Mouse (Mus musculus) sigmoid colon, adult 10 weeks (tissue): ENCODE data around the gene Dnah3. TPM values are rescaled to one million over a fixed set of nuclear protein-coding genes. Genes with fewer than 3 reads are reported as not detected.

Source experiments
- polyA plus RNA-seq: library from polyadenylated mRNA; stranded (reverse); fragments of 350-450 nt; fragmentation: Illumina TruSeq; extraction: RNeasy Lipid Tissue Mini Kit (QIAGEN cat#74804); gene quantifications from one replicate; pipeline ENCODE4 v1.2.3, GENCODE M21; 2014; ENCODE audit warnings: low read depth, low replicate concordance

Gene Dnah3
- not detected for polyA plus RNA-seq

DNA sequence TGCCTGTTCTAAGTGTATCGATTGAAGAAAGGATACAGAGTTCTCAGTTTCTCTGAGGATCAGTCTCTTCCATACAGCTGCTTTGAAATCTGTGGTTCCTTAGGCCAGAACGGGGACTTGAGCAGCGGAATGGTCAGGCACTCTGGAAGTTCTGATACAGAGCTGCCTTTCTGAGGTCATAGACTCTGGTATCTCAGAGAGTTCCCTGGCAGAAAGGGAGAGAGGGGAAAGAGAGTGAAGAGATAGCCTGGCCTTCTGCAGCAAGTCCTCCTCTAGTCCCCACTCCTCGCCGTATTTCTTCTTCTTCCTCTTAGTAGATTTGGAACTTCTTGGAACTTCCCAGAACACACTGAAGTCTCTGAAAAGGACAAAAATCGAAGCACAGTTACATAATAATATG is at the start of gene Dnah3:
Gene Dnah3 (minus strand): TSS at position 101 of the 400 bp plus-strand sequence.

DNA sequence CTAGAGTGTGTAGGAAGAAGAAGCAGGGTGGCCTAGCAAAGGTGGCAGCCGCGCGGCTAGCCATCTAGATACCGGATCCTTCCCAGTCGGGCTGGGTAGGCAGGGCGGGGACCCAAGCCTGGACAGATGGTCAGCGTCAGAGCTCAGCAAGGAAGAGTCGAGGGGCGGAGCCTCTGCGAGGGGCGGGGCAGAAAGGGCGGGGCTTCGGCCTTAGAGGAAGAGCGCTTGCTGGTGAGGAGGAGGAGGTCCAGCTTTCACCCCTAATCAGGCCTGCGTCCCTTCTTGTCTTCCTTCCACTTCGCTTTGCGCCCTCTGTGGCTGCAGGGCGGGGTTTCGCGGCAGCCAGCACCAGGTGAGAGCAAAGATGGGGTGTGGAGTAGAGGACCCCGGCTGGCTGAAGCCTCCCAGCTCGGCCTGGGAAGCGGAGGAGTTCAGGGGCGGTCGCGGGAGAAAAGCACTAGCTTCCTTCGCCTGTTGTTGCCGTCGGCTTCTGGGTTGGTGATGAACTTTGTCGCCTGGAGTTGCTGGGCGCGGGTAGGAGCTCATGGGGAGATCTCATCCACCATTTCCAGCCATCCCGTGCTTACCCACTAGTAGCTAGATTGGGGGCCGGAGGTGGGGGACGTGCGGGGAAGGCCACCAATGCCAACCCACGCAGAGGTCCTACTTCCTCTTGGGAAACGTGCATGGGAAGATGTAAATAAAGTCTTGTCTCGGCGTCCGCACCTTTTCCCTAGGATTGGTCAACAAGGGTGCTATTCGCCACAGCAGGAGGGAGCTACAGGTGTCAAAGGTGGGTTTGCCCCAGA is 7.3 kb upstream of the Dnah3 start, which contains the start of gene Tmem159:
Gene Tmem159 (plus strand): TSS at position 190 of the 809 bp plus-strand sequence.

GRCm38 (mm10) chr7:119895639-119896512 is 199.2 kb downstream of the Dnah3 start, which contains the start of the genes Lyrm1 and Dcun1d3:
Gene Lyrm1, plus strand, starts transcription at chr7:119895861.
Gene Dcun1d3, minus strand, starts transcription at chr7:119896298.

Other genes with a start within 250 kb of the Dnah3 start
- gene Lyrm1, start 199.4 kb downstream of the Dnah3 start, polyA plus RNA-seq, result 11.9 TPM
- gene Dcun1d3, start 199.0 kb downstream of the Dnah3 start, polyA plus RNA-seq, result 15.0 TPM
- gene Tmem159, start 7.1 kb upstream of the Dnah3 start, polyA plus RNA-seq, result 43.0 TPM
- 1.9 TPM for gene Zp2, start 50.0 kb upstream of the Dnah3 start, polyA plus RNA-seq
- 125 TPM for gene Anks4b, start 78.6 kb upstream of the Dnah3 start, polyA plus RNA-seq
- gene Crym, start 106.8 kb upstream of the Dnah3 start, polyA plus RNA-seq, result 1.0 TPM
- gene Abca14, start 108.7 kb upstream of the Dnah3 start, polyA plus RNA-seq, result 1.1 TPM
- gene Abca15, start 233.4 kb upstream of the Dnah3 start, polyA plus RNA-seq, result 0.22 TPM